Mouse (Mus musculus): ENCODE data around the gene B3galt4. TPM values are rescaled to one million over a fixed set of nuclear protein-coding genes. Genes with fewer than 3 reads are reported as not detected.

The B3galt4 gene
- polyA plus RNA-seq, 3 experiments from 2014 or later = 12.8 to 15.1 (median 13.9) TPM

DNA sequence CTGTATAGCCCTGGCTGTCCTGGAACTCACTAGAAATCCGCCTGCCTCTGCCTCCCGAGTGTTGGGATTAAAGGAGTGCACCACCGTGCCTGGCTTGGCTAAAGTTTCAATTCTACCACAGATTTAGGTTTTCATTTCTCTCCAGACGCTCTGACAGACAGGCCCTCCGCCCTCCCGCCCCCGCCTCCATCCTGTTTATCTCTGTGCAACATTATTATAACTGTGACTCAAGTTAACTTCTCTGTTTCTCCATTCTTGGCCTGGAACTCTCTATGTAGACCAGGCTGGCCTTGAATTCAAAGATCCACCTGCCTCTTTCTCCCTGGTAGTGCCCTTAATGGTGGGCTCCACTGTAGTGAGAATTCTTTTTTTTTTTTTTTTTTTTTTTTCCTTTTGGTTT lies 48.8 kb downstream of the B3galt4 start:
- ATAC-seq = peak; percentile 56

DNA sequence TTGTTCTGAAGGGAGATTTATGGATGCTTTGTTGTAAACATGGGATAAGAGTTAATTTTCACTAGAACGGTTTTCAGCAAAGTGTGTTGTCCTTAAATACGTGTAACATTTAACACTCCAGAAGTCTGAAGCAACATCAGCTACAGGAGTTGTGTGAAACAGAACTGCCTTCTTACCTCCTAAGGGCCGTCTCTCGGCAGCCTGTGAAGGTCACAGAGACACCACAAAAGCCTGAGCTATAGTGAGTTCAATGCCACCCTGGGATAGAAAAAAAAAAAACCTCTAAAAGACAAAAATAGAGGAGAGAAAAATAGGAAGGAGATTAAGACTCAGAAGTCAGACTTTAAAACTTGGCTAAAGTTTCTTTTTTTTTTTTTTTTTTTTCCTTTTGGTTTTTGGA lies 49.2 kb downstream of the B3galt4 start:
- no peak for ATAC-seq

DNA sequence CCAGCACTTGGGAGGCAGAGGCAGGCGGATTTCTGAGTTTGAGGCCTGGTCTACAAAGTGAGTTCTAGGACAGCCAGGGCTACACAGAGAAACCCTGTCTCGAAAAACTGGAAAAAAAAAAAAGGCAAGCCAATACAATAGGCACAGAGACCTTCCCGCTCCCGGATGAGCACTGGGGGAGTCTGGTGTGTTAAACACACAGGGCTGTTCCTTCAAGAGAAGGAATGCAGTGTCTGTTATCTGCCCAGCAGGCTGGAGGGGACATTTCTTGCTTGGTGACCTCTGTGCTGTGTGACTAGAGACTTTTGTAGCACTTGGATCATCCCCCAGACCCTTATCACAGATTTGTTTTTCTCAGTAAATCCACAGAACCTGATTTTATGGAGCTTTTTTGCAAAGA lies 49.6 kb downstream of the B3galt4 start:
- ATAC-seq = no peak

DNA sequence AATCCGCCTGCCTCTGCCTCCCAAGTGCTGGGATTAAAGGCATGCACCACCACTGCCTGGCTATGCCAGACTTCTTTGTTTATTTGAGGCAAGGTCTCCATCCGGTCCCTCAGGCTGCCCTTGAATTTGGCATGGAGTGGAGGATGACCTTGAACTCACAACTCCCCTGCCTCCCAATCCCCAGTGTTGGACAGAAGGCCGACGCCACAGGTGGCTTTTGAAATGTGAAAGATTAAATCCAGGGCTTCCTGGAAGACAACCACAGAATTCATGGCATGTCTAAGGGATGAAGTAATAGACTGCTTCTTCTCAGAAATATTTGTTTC lies 50.3 kb downstream of the B3galt4 start:
- ATAC-seq = no peak

DNA sequence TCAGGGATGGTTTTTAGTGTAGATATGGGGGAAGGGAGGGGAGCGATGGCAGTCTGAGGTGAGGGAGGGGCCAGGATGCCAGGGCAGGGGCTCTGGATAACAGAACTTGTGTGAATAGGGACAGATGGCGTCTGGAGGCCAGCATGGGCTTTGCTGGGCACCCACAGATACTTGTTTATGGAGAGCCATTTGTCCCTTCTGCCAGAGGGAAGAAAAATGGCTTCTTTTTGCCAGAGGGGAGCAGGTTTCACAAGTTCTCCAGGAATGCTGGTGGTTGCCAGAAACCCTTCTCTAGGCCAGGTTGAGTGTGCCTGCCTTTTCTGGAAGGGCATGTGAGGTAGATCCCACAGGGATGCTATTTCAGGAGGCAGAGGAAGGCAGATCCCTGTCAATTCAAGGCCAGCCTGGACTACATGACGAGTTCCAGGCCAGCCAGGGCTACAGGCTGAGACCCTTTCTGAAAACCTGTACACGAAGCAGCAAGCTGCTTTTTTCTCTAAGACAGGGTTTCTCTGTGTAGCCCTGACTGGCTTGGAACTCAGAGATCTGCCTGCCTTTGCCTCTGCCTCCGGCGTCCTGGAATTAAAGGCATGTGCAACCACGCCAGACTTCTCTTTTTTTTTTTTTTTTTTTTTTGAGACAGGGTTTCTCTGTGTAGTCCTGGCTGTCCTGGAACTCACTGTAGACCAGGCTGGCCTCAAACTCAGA lies 50.9 kb downstream of the B3galt4 start:
- no peak for ATAC-seq

Other genes with a start within 250 kb of the B3galt4 start
- 10 to 100 TPM; 22.4 to 38.0 (median 23.1) TPM for gene March2, start 232.8 kb downstream of the B3galt4 start, polyA plus RNA-seq (2017; shearing (Covaris generic))
- 100 to 1,000 TPM; 261 to 354 (median 270) TPM for gene Rab11b, start 191.0 kb downstream of the B3galt4 start, polyA plus RNA-seq (2017; shearing (Covaris generic))
- 1 to 10 TPM; 3.5 to 5.9 (median 4.1) TPM for gene Angptl4, start 169.7 kb downstream of the B3galt4 start, polyA plus RNA-seq (2017; shearing (Covaris generic))
- gene Kank3, start 141.0 kb downstream of the B3galt4 start, polyA plus RNA-seq (2017; shearing (Covaris generic)) = 1 to 10 TPM; 2.4 to 2.7 (median 2.4) TPM
- gene Rps28, start 126.9 kb downstream of the B3galt4 start, polyA plus RNA-seq (2017; shearing (Covaris generic)) = 1,000 to 10,000 TPM; 1,118 to 2,316 (median 1,890) TPM
- gene Ndufa7, start 126.9 kb downstream of the B3galt4 start, polyA plus RNA-seq (2017; shearing (Covaris generic)) = 100 to 1,000 TPM; 364 to 457 (median 417) TPM
- 10 to 100 TPM; 11.2 to 11.6 (median 11.2) TPM for gene Cd320, start 108.4 kb downstream of the B3galt4 start, polyA plus RNA-seq (2017; shearing (Covaris generic))
- gene Gm7029, start 77.7 kb downstream of the B3galt4 start, polyA plus RNA-seq (2017; shearing (Covaris generic)) = not detected
- gene Kifc1, start 60.8 kb downstream of the B3galt4 start, polyA plus RNA-seq (2017; shearing (Covaris generic)) = 1 to 10 TPM in 2 of 3 experiments, under 1 TPM in 1; 0.20 to 7.4 (median 1.3) TPM
- gene Platr17, start 46.4 kb downstream of the B3galt4 start, polyA plus RNA-seq (2017; shearing (Covaris generic)) = 10 to 100 TPM in 1 of 3 experiments, 1 to 10 TPM in 2; 5.3 to 10.1 (median 5.4) TPM
- 100 to 1,000 TPM; 101 to 116 (median 102) TPM for gene Daxx, start 42.1 kb downstream of the B3galt4 start, polyA plus RNA-seq (2017; shearing (Covaris generic))
- 100 to 1,000 TPM; 367 to 428 (median 385) TPM for gene Tapbp, start 35.6 kb downstream of the B3galt4 start, polyA plus RNA-seq (2017; shearing (Covaris generic))
- 1 to 10 TPM; 3.7 to 6.8 (median 4.8) TPM for gene Zbtb22, start 35.6 kb downstream of the B3galt4 start, polyA plus RNA-seq (2017; shearing (Covaris generic))
- gene Rgl2, start 21.9 kb downstream of the B3galt4 start, polyA plus RNA-seq (2017; shearing (Covaris generic)) = 10 to 100 TPM; 14.3 to 37.4 (median 31.7) TPM
- 100 to 1,000 TPM; 114 to 135 (median 124) TPM for gene Pfdn6, start 11.1 kb downstream of the B3galt4 start, polyA plus RNA-seq (2017; shearing (Covaris generic))
- 10 to 100 TPM in 2 of 3 experiments, 1 to 10 TPM in 1; 6.8 to 11.0 (median 10.1) TPM for gene Wdr46, start 10.8 kb downstream of the B3galt4 start, polyA plus RNA-seq (2017; shearing (Covaris generic))
- gene Vps52, start 4.3 kb upstream of the B3galt4 start, polyA plus RNA-seq (2017; shearing (Covaris generic)) = 10 to 100 TPM; 27.6 to 30.0 (median 27.8) TPM
- 1,000 to 10,000 TPM; 3,532 to 7,587 (median 7,167) TPM for gene Rps18, start 4.5 kb upstream of the B3galt4 start, polyA plus RNA-seq (2017; shearing (Covaris generic))
- gene H2-K1, start 48.9 kb upstream of the B3galt4 start, polyA plus RNA-seq (2017; shearing (Covaris generic)) = 1,000 to 10,000 TPM; 4,943 to 7,708 (median 5,398) TPM
- gene Ring1, start 73.2 kb upstream of the B3galt4 start, polyA plus RNA-seq (2017; shearing (Covaris generic)) = 1 to 10 TPM; 1.6 to 2.8 (median 2.5) TPM
- 10 to 100 TPM; 28.0 to 31.5 (median 30.7) TPM for gene H2-Ke6, start 76.6 kb upstream of the B3galt4 start, polyA plus RNA-seq (2017; shearing (Covaris generic))
- 10 to 100 TPM; 40.8 to 49.3 (median 44.7) TPM for gene Slc39a7, start 80.2 kb upstream of the B3galt4 start, polyA plus RNA-seq (2017; shearing (Covaris generic))
- 10 to 100 TPM in 2 of 3 experiments, 1 to 10 TPM in 1; 7.8 to 10.6 (median 10.1) TPM for gene Rxrb, start 80.3 kb upstream of the B3galt4 start, polyA plus RNA-seq (2017; shearing (Covaris generic))
- under 1 TPM in 1 of 3 experiments, not detected in 2; 0.21 TPM for gene Col11a2, start 87.9 kb upstream of the B3galt4 start, polyA plus RNA-seq (2017; shearing (Covaris generic))
- 10 to 100 TPM; 14.3 to 81.2 (median 53.9) TPM for gene H2-Oa, start 140.9 kb upstream of the B3galt4 start, polyA plus RNA-seq (2017; shearing (Covaris generic))
- gene H2-DMa, start 168.1 kb upstream of the B3galt4 start, polyA plus RNA-seq (2017; shearing (Covaris generic)) = 100 to 1,000 TPM in 2 of 3 experiments, 10 to 100 TPM in 1; 75.8 to 241 (median 198) TPM
- 100 to 1,000 TPM; 115 to 154 (median 144) TPM for gene Brd2, start 171.1 kb upstream of the B3galt4 start, polyA plus RNA-seq (2017; shearing (Covaris generic))
- gene H2-DMb2, start 191.8 kb upstream of the B3galt4 start, polyA plus RNA-seq (2017; shearing (Covaris generic)) = 10 to 100 TPM in 2 of 3 experiments, 1 to 10 TPM in 1; 9.2 to 14.4 (median 11.3) TPM
- 1 to 10 TPM; 2.3 to 5.0 (median 4.5) TPM for gene H2-DMb1, start 201.6 kb upstream of the B3galt4 start, polyA plus RNA-seq (2017; shearing (Covaris generic))
- 100 to 1,000 TPM; 174 to 216 (median 189) TPM for gene Tap1, start 236.1 kb upstream of the B3galt4 start, polyA plus RNA-seq (2017; shearing (Covaris generic))
- gene Psmb9, start 236.3 kb upstream of the B3galt4 start, polyA plus RNA-seq (2017; shearing (Covaris generic)) = 100 to 1,000 TPM; 330 to 403 (median 338) TPM
- 1,000 to 10,000 TPM in 2 of 3 experiments, 100 to 1,000 TPM in 1; 835 to 1,025 (median 1,010) TPM for gene Psmb8, start 246.2 kb upstream of the B3galt4 start, polyA plus RNA-seq (2017; shearing (Covaris generic))

Measured in inflammation-experienced regulatory T-cells, adult 6 months (primary cell).